Mouse (Mus musculus): ENCODE data around the gene Klrb1c.
"Not testable (repeated sequence)": the region's sequence is repeated elsewhere in the genome, so short reads cannot be mapped to it uniquely, and the experiment has no call there.

Gene Klrb1c

GRCm38 (mm10) chr6:128797185-128797905 lies 8.3 kb upstream of the Klrb1c start:
- DNase-seq: no peak

- DNase-seq: no peak
Observed at GRCm38 (mm10) chr6:128796321-128796955, 7.4 kb upstream of the Klrb1c start.

GRCm38 (mm10) chr6:128793734-128794133 lies 4.7 kb upstream of the Klrb1c start:
- DNase-seq: no peak

GRCm38 (mm10) chr6:128790491-128790994 lies 1.5 kb upstream of the Klrb1c start:
- not testable (repeated sequence) for DNase-seq

GRCm38 (mm10) chr6:128788517-128788916 lies 498 bp downstream of the Klrb1c start:
- DNase-seq: no peak

GRCm38 (mm10) chr6:128786396-128786795 lies 2.6 kb downstream of the Klrb1c start:
- not testable (repeated sequence) for DNase-seq

GRCm38 (mm10) chr6:128769481-128770253 lies 19.3 kb downstream of the Klrb1c start:
- no peak for DNase-seq

- no peak for DNase-seq
Observed at GRCm38 (mm10) chr6:128768047-128768446, 21.0 kb downstream of the Klrb1c start.

GRCm38 (mm10) chr6:128766486-128767254 lies 22.3 kb downstream of the Klrb1c start:
- DNase-seq: peak; percentile 41

- no peak for DNase-seq
Observed at GRCm38 (mm10) chr6:128765211-128765610, 23.8 kb downstream of the Klrb1c start.

- DNase-seq: no peak
Observed at GRCm38 (mm10) chr6:128764598-128764997, 24.4 kb downstream of the Klrb1c start.

GRCm38 (mm10) chr6:128763736-128764523 lies 25.1 kb downstream of the Klrb1c start:
- peak; percentile 98 for DNase-seq

- peak; percentile 7 for DNase-seq
Observed at GRCm38 (mm10) chr6:128762892-128763670, 25.9 kb downstream of the Klrb1c start.

GRCm38 (mm10) chr6:128761144-128761540 lies 27.9 kb downstream of the Klrb1c start:
- DNase-seq: peak; percentile 2

- peak; percentile 85 for DNase-seq
Observed at GRCm38 (mm10) chr6:128760416-128761143, 28.4 kb downstream of the Klrb1c start.

GRCm38 (mm10) chr6:128760016-128760415 lies 29.0 kb downstream of the Klrb1c start:
- DNase-seq: peak; percentile 87

GRCm38 (mm10) chr6:128759221-128759950 lies 29.6 kb downstream of the Klrb1c start:
- peak; percentile 3 for DNase-seq

- DNase-seq: not testable (repeated sequence)
Observed at GRCm38 (mm10) chr6:128755402-128755763, 33.6 kb downstream of the Klrb1c start.

- not testable (repeated sequence) for DNase-seq
Observed at GRCm38 (mm10) chr6:128754748-128755401, 34.1 kb downstream of the Klrb1c start.

Data from kidney, adult 11 months (tissue).